Mouse (Mus musculus) right cerebral cortex, adult 2 months (tissue): ENCODE measurements around the gene Samm50.
"Not testable (repeated sequence)": the region's sequence is repeated elsewhere in the genome, so short reads cannot be mapped to it uniquely, and the experiment has no call there.

Source experiments
- DNase-seq, 2 experiments: peaks; one replicate each; pipeline ENCODE4 v3.0.0; 2021 to 2022; ENCODE audit warnings: low spot score in 2 of 2

Gene Samm50

GRCm38 (mm10) chr15:84192058-84192791 lies at the start of gene Samm50:
TSS of gene Samm50 (plus strand) at chr15:84192241.
- peak; percentile 93 to 96 for DNase-seq

- DNase-seq: no peak
Observed at GRCm38 (mm10) chr15:84156158-84156557, 35.9 kb upstream of the Samm50 start.

- not testable (repeated sequence) for DNase-seq
Observed at GRCm38 (mm10) chr15:84157530-84157929, 34.5 kb upstream of the Samm50 start.

GRCm38 (mm10) chr15:84161871-84162270 lies 30.2 kb upstream of the Samm50 start:
- DNase-seq: no peak

- no peak for DNase-seq
Observed at GRCm38 (mm10) chr15:84166818-84167217, 25.2 kb upstream of the Samm50 start.

- DNase-seq: peak; percentile 96 to 99
Observed at GRCm38 (mm10) chr15:84167600-84167999, 24.4 kb upstream of the Samm50 start, which contains the start of gene Pnpla3. TSS of gene Pnpla3 (plus strand) at chr15:84167837.

- peak in 1 of 2 experiments; percentile 44 for DNase-seq
Observed at GRCm38 (mm10) chr15:84168170-84169161, 23.6 kb upstream of the Samm50 start.

GRCm38 (mm10) chr15:84169511-84169910 lies 22.5 kb upstream of the Samm50 start:
- DNase-seq: no peak

GRCm38 (mm10) chr15:84171166-84171565 lies 20.9 kb upstream of the Samm50 start:
- no peak for DNase-seq

GRCm38 (mm10) chr15:84178733-84179132 lies 13.3 kb upstream of the Samm50 start:
- DNase-seq: peak; percentile 7 to 37

- DNase-seq: no peak
Observed at GRCm38 (mm10) chr15:84182000-84182399, 10.0 kb upstream of the Samm50 start.

- DNase-seq: no peak
Observed at GRCm38 (mm10) chr15:84183967-84184366, 8.1 kb upstream of the Samm50 start.

- DNase-seq: no peak
Observed at GRCm38 (mm10) chr15:84186196-84186595, 5.8 kb upstream of the Samm50 start.

GRCm38 (mm10) chr15:84188887-84189530 lies 3.0 kb upstream of the Samm50 start:
- no peak for DNase-seq

- DNase-seq: peak in 1 of 2 experiments; percentile 23
Observed at GRCm38 (mm10) chr15:84189881-84190280, 2.2 kb upstream of the Samm50 start.

- DNase-seq: no peak
Observed at GRCm38 (mm10) chr15:84191724-84192057, 350 bp upstream of the Samm50 start.

GRCm38 (mm10) chr15:84196486-84197165 lies 4.6 kb downstream of the Samm50 start:
- DNase-seq: no peak

GRCm38 (mm10) chr15:84207327-84207726 lies 15.3 kb downstream of the Samm50 start:
- no peak for DNase-seq

GRCm38 (mm10) chr15:84209517-84210412 lies 17.7 kb downstream of the Samm50 start:
- no peak for DNase-seq

GRCm38 (mm10) chr15:84210461-84210860 lies 18.4 kb downstream of the Samm50 start:
- DNase-seq: peak in 1 of 2 experiments; percentile 28
